Mouse (Mus musculus): ENCODE measurements around the gene Syt2.

The Syt2 gene

GRCm38 (mm10) chr1:134650816-134651215 is 4.3 kb downstream of the Syt2 start:
- no peak for DNase-seq (ENCODE audit: low spot score in 2 of 2)

DNA sequence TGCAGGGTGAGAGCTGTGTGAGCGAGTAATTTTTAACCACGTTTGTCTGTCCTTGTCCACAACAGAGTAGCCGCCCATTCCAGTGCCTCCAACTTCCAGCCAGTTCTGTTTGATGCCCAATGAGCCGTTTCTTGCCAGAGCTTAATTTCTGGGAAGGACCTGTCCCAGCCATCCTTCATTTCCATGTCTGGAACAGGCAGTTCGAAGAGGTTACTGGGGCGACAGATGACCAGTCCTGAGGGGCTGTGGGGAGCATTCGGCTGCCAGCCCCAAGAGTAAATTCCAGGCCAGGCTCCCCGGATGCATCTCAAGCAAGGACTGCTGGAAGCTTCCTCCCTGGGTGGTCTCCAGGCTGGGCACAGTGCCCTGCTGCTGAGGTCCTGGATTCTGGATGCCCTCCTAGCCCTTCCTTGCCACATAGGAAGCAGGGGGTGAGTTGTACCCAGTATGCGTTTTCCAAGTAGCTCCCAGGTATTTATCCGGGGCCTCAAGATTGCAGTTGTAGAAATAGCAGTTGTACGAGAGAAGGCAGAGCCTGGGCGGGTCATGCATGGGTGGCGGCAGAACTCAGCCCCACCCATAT is 4.9 kb downstream of the Syt2 start:
- no peak for DNase-seq (ENCODE audit: low spot score in 2 of 2)

- DNase-seq (ENCODE audit: low spot score in 2 of 2): no peak
These were observed 5.4 kb downstream of the Syt2 start for GRCm38 (mm10) chr1:134651851-134652398.

DNA sequence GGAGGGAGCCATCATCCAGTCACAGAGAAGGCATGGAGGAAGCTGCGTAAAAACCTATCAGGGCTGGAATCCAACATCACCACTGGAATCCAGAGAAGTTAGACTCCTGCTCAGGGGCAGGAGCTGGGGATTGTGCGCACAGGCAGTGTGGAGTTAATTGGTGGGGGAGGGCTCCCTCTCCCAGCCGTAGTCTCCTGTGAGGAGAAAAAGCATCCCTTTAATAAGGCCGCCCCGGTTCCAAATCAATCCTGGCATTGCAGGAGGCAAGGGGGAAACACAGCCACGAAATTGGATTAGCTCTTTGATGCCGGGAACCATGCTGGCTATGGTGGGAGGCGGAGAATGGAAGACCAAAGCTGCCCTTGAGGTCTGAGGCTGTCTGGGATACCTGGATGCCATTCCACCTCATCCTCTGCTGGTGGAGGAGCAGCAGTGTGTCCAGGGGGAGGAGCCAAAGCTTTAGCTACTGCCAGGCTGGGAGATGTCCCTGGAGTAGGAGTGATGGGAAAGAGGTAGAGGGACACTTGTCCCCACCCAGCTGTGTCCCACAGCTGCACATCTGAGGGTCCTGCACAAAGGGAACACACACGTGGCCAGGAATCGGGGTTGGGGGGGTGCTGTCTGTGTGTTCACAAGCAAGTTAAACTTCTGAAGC is 7.3 kb downstream of the Syt2 start:
- no peak for DNase-seq (ENCODE audit: low spot score in 2 of 2)

DNA sequence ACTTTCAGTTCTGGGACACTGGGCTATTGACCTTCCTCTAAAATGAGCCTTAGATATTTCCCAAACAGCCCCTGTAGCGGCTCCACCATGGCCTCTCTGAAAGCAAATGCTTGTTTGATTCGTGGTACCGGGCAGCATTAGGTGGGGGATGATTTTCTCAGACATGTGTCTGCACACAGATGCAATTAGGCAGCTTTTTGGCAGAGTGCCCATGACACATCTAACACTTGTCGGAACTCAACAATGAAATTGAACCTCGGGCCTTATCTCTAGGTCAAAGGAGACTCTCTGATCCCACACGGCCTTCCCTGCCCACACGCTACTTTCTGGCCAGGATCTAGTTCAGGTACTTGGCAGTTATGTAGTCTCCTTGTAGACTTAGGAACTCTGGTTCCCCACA is 12.4 kb downstream of the Syt2 start:
- no peak for DNase-seq (ENCODE audit: low spot score in 2 of 2)

- no peak for DNase-seq (ENCODE audit: low spot score in 2 of 2)
These were observed 13.7 kb downstream of the Syt2 start for GRCm38 (mm10) chr1:134660163-134660562.

- DNase-seq (ENCODE audit: low spot score in 2 of 2): no peak
These were observed 25.0 kb downstream of the Syt2 start for GRCm38 (mm10) chr1:134671234-134672070.

DNA sequence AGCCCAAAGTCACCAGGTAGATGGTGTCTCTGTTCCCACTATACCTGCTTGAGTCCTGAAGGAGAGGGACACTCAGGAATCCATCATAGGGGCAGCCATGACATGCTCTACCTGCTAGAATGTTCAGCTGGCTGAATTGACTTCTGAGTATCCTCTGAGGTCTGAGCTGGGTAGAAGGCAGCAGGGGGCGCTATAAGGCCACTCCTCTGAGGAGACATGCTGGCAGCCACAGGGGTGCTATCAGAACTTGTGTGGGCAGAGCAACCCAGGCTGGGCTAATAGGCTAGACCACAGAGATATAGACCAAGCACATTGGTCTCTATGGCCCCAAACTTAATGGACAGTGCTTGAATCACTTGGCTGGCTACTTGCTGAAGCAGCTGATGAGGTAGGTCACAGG is 27.8 kb downstream of the Syt2 start:
- DNase-seq (ENCODE audit: low spot score in 2 of 2): no peak

DNA sequence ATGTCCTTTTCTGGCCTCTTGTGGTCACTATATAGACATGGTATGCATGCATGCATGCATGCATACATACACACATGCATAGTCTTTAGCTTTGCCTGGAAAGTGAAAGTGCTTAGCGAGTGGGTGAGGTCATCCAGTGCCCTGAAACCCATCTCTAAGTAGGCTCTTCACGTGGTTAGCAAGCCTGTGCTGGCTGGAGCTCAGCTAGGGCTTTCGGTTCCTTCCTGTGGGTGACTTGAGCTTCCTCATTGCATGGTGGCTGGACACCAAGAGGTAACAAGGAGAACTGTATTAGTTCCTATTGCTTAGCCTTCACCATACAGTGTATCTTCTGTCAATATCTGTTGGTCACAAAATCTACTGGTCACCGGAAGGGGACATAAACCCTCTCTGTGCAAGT is 33.0 kb downstream of the Syt2 start:
- DNase-seq (ENCODE audit: low spot score in 2 of 2): no peak

DNA sequence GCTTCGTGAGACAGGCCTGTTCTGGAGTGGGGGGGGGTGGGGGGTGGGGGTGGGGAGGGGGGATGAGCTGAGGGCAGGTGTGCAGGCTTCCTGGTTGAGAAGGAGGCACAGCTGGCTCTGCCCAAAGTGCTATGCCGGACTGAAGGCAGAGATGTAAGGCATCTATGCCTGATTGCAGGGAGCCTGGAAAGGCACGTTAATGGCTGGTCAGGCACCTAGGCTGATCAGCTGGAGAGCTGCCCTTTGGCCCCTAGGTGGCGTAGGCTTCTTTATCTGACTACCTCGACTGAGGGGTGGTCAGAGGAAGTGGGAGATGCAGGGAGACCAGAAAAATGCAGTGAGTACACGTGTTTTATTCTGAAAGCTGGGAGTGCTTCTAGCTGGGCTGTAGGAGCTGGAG is 34.1 kb downstream of the Syt2 start:
- DNase-seq (ENCODE audit: low spot score in 2 of 2): no peak

- DNase-seq (ENCODE audit: low spot score in 2 of 2): no peak
These were observed 36.0 kb downstream of the Syt2 start for GRCm38 (mm10) chr1:134682460-134682859.

- DNase-seq (ENCODE audit: low spot score in 2 of 2): no peak
These were observed 40.5 kb downstream of the Syt2 start for GRCm38 (mm10) chr1:134686834-134687421.

GRCm38 (mm10) chr1:134696302-134696701 is 49.8 kb downstream of the Syt2 start:
- no peak for DNase-seq (ENCODE audit: low spot score in 2 of 2)

- DNase-seq (ENCODE audit: low spot score in 2 of 2): no peak
These were observed 50.6 kb downstream of the Syt2 start for GRCm38 (mm10) chr1:134697073-134697472.

GRCm38 (mm10) chr1:134697522-134698250 is 51.2 kb downstream of the Syt2 start:
- DNase-seq (ENCODE audit: low spot score in 2 of 2): no peak

GRCm38 (mm10) chr1:134698486-134698885 is 52.0 kb downstream of the Syt2 start:
- DNase-seq (ENCODE audit: low spot score in 2 of 2): no peak

DNA sequence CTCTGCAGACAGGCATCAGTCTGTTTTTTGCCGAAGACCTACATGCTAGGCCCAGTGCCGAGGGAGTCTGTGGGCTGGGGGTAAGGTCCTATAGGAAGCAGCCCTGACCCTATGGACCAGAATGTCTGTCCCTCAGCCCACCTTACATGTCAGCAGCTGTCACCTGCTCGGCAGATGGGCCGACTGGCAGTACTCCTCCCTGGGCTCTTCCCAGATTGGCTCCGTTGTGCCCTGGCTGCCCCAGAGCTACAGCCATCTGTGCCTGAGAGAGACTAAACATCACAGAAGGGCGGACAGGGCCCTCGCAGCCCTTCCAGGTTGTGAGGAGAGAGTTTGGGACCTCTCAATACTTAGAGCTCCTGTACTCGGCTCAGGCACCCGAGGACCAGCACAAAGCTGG is 52.9 kb downstream of the Syt2 start:
- DNase-seq (ENCODE audit: low spot score in 2 of 2): no peak

GRCm38 (mm10) chr1:134700151-134700550 is 53.7 kb downstream of the Syt2 start:
- DNase-seq (ENCODE audit: low spot score in 2 of 2): no peak

DNA sequence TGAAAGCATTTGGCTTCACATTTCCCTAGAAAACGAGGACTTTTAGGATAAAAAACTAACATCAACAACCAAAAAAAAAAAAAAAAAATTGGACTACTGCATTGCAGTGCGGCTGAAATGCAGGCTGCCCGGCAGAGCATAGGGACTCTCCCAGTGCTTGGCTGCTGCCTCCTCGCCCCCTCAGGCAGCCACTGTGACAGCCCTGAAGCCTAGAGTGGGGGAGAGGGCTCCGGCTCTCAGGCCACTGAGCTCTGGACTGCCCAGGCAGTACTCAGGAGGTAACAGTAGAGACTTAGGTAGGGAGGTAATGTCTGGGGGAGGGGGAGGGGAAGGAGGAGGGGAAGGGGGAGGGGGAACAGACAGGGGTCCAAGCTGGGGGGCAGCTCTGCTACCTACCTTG is 54.2 kb downstream of the Syt2 start:
- no peak for DNase-seq (ENCODE audit: low spot score in 2 of 2)

- no peak for DNase-seq (ENCODE audit: low spot score in 2 of 2)
These were observed 54.7 kb downstream of the Syt2 start for GRCm38 (mm10) chr1:134701191-134701590.

DNA sequence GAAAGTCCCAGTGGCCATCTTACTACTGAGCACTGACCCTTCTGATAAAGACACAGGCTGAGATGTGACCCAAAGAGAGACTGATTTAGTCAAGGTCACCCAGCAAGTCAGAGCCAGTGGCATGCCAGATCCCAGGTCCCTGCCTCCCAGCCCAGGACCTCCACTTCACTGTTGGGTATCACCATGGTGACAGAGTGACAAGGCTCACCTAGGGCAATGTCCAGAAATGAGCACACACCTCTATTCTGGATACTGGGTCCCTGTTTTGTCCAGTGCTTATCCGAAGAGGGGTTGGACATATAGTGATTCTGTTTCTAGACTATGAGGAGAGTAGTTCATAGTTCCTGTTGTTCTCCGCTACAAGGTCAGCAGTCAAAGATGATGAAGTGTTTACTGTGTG is 56.8 kb downstream of the Syt2 start:
- DNase-seq (ENCODE audit: low spot score in 2 of 2): no peak
